Mouse (Mus musculus): ENCODE data around the gene Gm5861.
"Not testable (repeated sequence)": the region's sequence is repeated elsewhere in the genome, so short reads cannot be mapped to it uniquely, and the experiment has no call there.

Gm5861 gene

GRCm38 (mm10) chr5:11182772-11183171 is at the start of gene Gm5861:
Gene Gm5861, plus strand, starts transcription at chr5:11183072.
- not testable (repeated sequence) for DNase-seq

- DNase-seq, result peak in 1 of 2 experiments; percentile 20
Measured at GRCm38 (mm10) chr5:11138031-11138430, 44.8 kb upstream of the Gm5861 start.
